Mouse (Mus musculus): ENCODE results near the gene Fam19a1. TPM values are rescaled to one million over a fixed set of nuclear protein-coding genes. Genes with fewer than 3 reads are reported as not detected.

The Fam19a1 gene
- polyA plus RNA-seq, 1 experiment = not detected

DNA sequence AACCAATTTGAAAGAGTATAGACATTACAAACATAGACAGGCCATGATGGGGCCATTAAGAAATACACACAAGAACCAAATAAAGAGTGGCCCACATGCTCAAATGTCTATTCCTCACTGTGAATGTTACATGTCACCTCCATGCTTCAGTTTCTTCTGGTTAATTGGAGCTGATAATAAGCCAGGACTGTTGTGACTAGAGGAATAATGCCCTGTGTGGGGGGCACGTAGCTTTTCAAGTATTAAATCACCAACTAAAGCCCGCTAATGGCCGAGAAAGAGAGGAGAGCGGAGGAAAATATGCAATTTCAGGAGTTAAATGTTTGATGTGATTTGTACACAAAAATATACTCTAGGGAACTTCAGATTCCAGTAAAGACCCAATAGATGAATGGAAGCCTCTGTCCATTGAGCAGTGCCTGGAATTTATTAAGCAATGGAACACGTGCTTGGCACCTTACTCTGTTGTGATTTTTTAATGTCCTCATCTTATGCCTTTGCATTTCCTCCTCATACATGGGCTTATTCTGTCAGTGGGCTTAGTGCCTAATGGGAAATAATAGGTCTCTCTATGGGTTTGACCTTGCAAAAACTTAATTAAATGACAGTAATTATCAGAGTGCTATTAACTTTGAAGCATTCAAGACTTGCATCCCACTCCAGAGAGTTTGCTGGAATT lies 306.9 kb downstream of the Fam19a1 start:
- Histone ChIP-seq H3K27ac (ENCODE audit: insufficient read depth, low read depth, low read length) (no peak overlapping the region), H3K4me3 (ENCODE audit: insufficient read depth, low read length) (no peak overlapping the region), H3K4me1 (ENCODE audit: control insufficient read depth, insufficient read depth, low read length) (no peaks in the 10 kb centered on the region)
- no peak for TF ChIP-seq CTCF (IDR thresholded peaks at IDR 0.05; ENCODE audit: low read depth, low read length)
- no peak for TF ChIP-seq POLR2A (IDR thresholded peaks at IDR 0.05; ENCODE audit: borderline replicate concordance, low read depth, low read length)

DNA sequence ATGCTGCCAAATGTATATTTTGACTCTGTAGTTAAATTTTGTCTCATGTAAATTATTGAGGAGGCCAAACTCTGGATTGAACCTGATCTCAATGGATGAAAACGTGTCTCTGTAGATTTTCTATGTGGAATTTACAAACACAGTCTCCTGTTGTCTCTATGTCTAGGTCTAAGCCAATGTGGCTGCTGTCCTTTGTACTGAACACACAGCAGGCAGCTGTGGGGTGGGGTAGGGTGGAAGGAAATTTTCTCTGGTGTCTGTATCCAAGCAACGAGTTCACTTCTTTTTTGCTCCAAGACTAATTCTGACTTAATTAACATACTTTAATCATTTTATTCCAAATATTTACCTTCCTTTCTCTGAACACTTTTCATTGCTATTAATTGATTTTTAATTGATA lies 307.6 kb downstream of the Fam19a1 start:
- Histone ChIP-seq H3K4me1 (ENCODE audit: control insufficient read depth, insufficient read depth, low read length) (no peaks in the 10 kb centered on the region), H3K4me3 (ENCODE audit: insufficient read depth, low read length) (no peak overlapping the region), H3K27ac (ENCODE audit: insufficient read depth, low read depth, low read length) (no peak overlapping the region)
- TF ChIP-seq CTCF (IDR thresholded peaks at IDR 0.05; ENCODE audit: low read depth, low read length) = no peak
- TF ChIP-seq POLR2A (IDR thresholded peaks at IDR 0.05; ENCODE audit: borderline replicate concordance, low read depth, low read length) = no peak

DNA sequence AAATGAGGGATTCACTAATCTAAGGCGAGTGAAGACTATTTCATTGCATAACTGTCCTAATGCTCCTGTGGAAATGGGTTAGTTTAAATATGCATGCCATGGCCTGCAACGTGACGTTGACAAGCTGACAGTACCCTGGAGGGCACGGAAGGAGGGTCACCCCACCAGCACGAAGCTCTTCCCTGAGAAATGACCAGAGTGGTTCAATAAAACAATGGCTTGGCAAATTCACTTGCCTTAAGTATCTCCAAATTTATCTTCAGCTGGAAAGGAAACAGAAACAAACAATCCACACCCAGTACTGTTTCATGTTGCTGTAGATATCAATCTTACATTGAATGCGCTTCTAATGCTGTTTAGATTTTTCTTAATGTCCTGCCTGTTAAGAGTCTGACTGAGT lies 316.4 kb downstream of the Fam19a1 start:
- Histone ChIP-seq H3K27ac (ENCODE audit: insufficient read depth, low read depth, low read length) (no peak overlapping the region), H3K4me3 (ENCODE audit: insufficient read depth, low read length) (no peak overlapping the region), H3K4me1 (ENCODE audit: control insufficient read depth, insufficient read depth, low read length) (no peaks in the 10 kb centered on the region)
- TF ChIP-seq CTCF (IDR thresholded peaks at IDR 0.05; ENCODE audit: low read depth, low read length) (no peak), POLR2A (IDR thresholded peaks at IDR 0.05; ENCODE audit: borderline replicate concordance, low read depth, low read length) (no peak)

DNA sequence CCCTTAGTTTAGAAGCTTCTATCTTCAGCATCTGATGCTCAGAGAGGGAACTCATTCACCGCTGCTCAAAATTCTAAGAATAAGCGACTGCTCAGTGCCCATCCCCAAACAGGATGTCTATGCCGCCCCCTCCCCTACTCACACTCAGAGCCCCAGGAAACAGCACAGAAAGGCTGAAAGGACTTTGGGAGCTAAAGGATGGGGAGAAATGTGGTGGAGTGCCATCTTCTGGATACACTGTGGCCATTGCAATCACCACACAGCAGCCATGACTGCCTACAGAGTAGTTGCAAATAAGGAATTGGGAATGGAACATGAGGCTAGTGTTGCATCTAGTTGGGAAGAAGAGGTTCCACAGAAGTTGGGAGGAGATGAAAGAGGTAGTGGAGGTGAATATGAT lies 319.4 kb downstream of the Fam19a1 start:
- no peak overlapping the region for H3K27ac ChIP-seq (ENCODE audit: insufficient read depth, low read depth, low read length)
- TF ChIP-seq POLR2A (IDR thresholded peaks at IDR 0.05; ENCODE audit: borderline replicate concordance, low read depth, low read length) (no peak), CTCF (IDR thresholded peaks at IDR 0.05; ENCODE audit: low read depth, low read length) (no peak)
- no peaks in the 10 kb centered on the region for H3K4me1 ChIP-seq (ENCODE audit: control insufficient read depth, insufficient read depth, low read length)
- H3K4me3 ChIP-seq (ENCODE audit: insufficient read depth, low read length) = no peak overlapping the region

DNA sequence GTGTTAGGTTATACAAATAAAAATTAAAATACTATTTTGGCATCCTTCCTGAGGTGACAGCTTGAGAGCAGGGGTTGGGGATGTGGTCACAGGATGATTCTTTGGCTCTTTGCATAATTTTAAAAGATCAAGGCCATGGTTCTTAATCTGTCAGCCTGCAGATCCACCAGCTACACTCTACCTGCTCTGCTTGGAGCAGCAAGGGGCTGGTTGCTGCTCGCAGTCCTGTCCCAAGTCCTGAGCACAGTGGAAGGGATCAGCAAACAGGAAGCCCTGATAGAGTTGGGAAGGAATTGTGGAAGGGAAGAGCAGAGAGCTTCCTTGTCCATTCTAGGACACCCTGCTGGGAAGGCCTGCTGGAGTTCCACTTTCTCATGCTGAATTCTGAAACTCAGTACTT lies 320.9 kb downstream of the Fam19a1 start:
- TF ChIP-seq POLR2A (IDR thresholded peaks at IDR 0.05; ENCODE audit: borderline replicate concordance, low read depth, low read length) (no peak), CTCF (IDR thresholded peaks at IDR 0.05; ENCODE audit: low read depth, low read length) (no peak)
- Histone ChIP-seq H3K4me1 (ENCODE audit: control insufficient read depth, insufficient read depth, low read length) (no peaks in the 10 kb centered on the region), H3K4me3 (ENCODE audit: insufficient read depth, low read length) (no peak overlapping the region), H3K27ac (ENCODE audit: insufficient read depth, low read depth, low read length) (no peak overlapping the region)

DNA sequence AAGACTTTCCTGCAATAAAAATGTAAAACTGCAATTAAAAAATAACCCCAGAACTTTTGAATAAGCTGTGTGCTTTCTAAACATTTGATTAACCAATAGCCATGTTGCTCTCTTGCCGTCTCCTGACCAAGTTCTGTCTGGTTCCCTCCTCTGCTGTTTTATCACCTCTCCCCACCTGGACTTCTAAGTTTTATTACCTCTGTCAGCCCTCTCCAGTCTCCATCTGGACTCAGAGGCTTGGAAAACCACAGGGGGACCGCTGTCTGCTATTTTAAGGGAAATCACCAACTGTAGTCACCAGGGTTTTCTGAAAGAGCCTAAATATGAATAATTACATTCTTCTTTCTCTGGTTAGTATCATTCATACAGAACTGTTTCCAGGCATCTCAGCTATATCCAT lies 322.6 kb downstream of the Fam19a1 start:
- H3K4me1 ChIP-seq (ENCODE audit: control insufficient read depth, insufficient read depth, low read length) = no peaks in the 10 kb centered on the region
- no peak overlapping the region for H3K27ac ChIP-seq (ENCODE audit: insufficient read depth, low read depth, low read length)
- TF ChIP-seq CTCF (IDR thresholded peaks at IDR 0.05; ENCODE audit: low read depth, low read length) (no peak), POLR2A (IDR thresholded peaks at IDR 0.05; ENCODE audit: borderline replicate concordance, low read depth, low read length) (no peak)
- H3K4me3 ChIP-seq (ENCODE audit: insufficient read depth, low read length) = no peak overlapping the region

DNA sequence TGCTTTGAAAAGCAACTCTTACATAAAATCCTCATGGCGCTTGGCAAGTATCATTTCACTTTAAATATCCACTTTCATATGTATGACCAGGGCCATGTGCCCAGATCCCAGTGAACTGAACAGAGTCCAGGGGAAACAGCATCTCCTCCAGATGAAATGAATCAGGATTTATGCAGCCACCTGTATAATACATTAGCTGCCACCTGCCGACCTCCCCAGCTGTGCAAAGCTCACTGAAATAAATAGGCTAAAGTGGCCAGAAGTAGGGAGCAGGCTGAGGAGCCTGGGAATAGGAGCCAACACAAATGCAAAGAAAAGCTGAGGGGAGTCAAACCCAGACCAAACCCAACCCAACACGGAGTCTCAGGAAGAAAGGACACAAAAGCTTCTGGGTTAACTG lies 324.9 kb downstream of the Fam19a1 start:
- no peaks in the 10 kb centered on the region for H3K4me1 ChIP-seq (ENCODE audit: control insufficient read depth, insufficient read depth, low read length)
- H3K4me3 ChIP-seq (ENCODE audit: insufficient read depth, low read length) = no peak overlapping the region
- TF ChIP-seq POLR2A (IDR thresholded peaks at IDR 0.05; ENCODE audit: borderline replicate concordance, low read depth, low read length) (no peak), CTCF (IDR thresholded peaks at IDR 0.05; ENCODE audit: low read depth, low read length) (no peak)
- no peak overlapping the region for H3K27ac ChIP-seq (ENCODE audit: insufficient read depth, low read depth, low read length)

DNA sequence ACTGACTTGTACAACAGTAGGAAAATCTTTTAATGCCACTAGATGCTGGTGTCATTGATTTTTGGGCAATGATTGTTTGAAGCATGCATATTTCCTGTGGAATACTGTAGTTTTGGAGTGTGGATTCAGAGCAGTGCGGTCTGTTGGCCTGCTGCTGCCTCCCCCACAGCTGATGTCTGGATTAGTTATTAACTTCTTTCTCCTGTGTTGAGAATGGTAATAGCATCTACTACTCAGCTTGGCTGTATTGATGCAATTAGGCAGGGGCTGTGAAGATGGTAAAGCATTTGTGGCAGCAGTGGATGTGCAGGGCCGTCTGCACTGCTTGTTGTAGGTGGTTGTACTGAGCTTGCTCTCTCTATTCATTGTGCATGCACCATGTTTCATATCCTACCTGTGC lies 326.5 kb downstream of the Fam19a1 start:
- TF ChIP-seq CTCF (IDR thresholded peaks at IDR 0.05; ENCODE audit: low read depth, low read length) = no peak
- TF ChIP-seq POLR2A (IDR thresholded peaks at IDR 0.05; ENCODE audit: borderline replicate concordance, low read depth, low read length) = no peak
- no peak overlapping the region for H3K27ac ChIP-seq (ENCODE audit: insufficient read depth, low read depth, low read length)

DNA sequence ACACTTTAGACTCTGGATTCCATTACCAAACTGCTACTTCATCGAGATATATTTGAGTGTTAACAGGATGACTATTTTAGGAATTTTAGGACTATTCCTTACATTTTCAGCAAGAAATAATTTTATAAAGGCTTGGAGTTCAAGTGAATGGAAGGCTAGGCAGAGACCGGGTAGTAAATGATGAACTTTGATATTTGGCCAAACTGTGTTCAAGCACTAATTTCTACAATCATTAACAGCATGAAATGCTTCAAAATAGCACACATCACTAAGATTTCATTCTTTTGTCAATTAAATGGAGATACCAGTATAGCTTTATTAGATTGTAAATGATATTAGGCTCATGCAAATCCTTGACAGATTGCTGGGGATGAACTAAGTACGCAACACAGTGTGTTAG lies 329.0 kb downstream of the Fam19a1 start:
- no peak overlapping the region for H3K4me3 ChIP-seq (ENCODE audit: insufficient read depth, low read length)
- TF ChIP-seq POLR2A (IDR thresholded peaks at IDR 0.05; ENCODE audit: borderline replicate concordance, low read depth, low read length) = no peak
- TF ChIP-seq CTCF (IDR thresholded peaks at IDR 0.05; ENCODE audit: low read depth, low read length) = no peak
- no peak overlapping the region for H3K27ac ChIP-seq (ENCODE audit: insufficient read depth, low read depth, low read length)
- H3K4me1 ChIP-seq (ENCODE audit: control insufficient read depth, insufficient read depth, low read length) = no peaks in the 10 kb centered on the region

More for the DNA sequence above, 326.5 kb downstream of the Fam19a1 start:
- no peak overlapping the region for H3K4me3 ChIP-seq (ENCODE audit: insufficient read depth, low read length)
- H3K4me1 ChIP-seq (ENCODE audit: control insufficient read depth, insufficient read depth, low read length) = no peaks in the 10 kb centered on the region

DNA sequence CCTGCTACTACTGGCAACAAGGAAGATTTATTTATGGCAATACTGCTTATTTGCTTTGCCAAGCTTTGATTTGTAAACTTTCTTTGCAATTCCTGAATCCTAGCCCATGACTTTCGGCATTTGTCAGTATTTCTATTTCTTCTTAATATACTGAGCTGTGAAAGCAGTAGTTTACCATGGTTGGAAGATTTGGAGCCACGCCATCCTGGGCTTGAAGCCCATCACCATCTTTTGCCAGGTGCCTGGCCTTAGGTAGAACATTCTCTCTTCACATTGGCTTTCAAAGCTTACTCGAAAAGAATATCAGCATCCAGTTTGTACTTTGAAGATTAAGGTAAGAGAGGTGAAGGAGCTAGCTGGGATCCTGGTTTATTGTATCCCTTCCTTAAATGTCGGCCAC lies 334.5 kb downstream of the Fam19a1 start:
- no peak for TF ChIP-seq CTCF (IDR thresholded peaks at IDR 0.05; ENCODE audit: low read depth, low read length)
- TF ChIP-seq POLR2A (IDR thresholded peaks at IDR 0.05; ENCODE audit: borderline replicate concordance, low read depth, low read length) = no peak
- Histone ChIP-seq H3K4me1 (ENCODE audit: control insufficient read depth, insufficient read depth, low read length) (no peaks in the 10 kb centered on the region), H3K4me3 (ENCODE audit: insufficient read depth, low read length) (no peak overlapping the region), H3K27ac (ENCODE audit: insufficient read depth, low read depth, low read length) (no peak overlapping the region)

Data from bone marrow macrophage, adult 2 months (primary cell).